Mouse (Mus musculus): ENCODE results near the gene Pign. TPM values are rescaled to one million over a fixed set of nuclear protein-coding genes. Genes with fewer than 3 reads are reported as not detected.

Pign gene
- polyA plus RNA-seq, 1 experiment from 2014 or later = 7.4 TPM

GRCm38 (mm10) chr1:105669700-105670099 is 6.2 kb upstream of the Pign start:
- Histone ChIP-seq H3K4me1 (ENCODE audit: control insufficient read depth, insufficient read depth, low read length) (peaks cover 1% of the 10 kb centered on the region; the same call in 1 of the 2 replicates), H3K27ac (ENCODE audit: low read length) (no peak overlapping the region), H3K9me3 (replicated peaks; ENCODE audit: control insufficient read depth, low read length) (no peaks in the 10 kb centered on the region), H3K36me3 (ENCODE audit: control insufficient read depth, insufficient read depth) (no peaks in the 10 kb centered on the region), H3K4me2 (ENCODE audit: low read depth, low read length) (no peak overlapping the region), H3K27me3 (ENCODE audit: control insufficient read depth, insufficient read depth, low read length) (no peaks in the 10 kb centered on the region), H3K9ac (ENCODE audit: low read length) (no peak overlapping the region), H3K4me3 (ENCODE audit: low read length) (no peak overlapping the region)
- no peak for ATAC-seq (replicated peaks; ENCODE audit: extremely low read depth, insufficient read depth, low FRiP score)

GRCm38 (mm10) chr1:105663962-105664812 is 710 bp upstream of the Pign start:
- Histone ChIP-seq H3K4me2 (ENCODE audit: low read depth, low read length) (peak overlapping the region; percentile 85), H3K27me3 (ENCODE audit: control insufficient read depth, insufficient read depth, low read length) (no peaks in the 10 kb centered on the region), H3K4me1 (ENCODE audit: control insufficient read depth, insufficient read depth, low read length) (peaks cover 5% of the 10 kb centered on the region; the same call in 1 of the 2 replicates), H3K27ac (ENCODE audit: low read length) (peak overlapping the region; percentile 77), H3K36me3 (ENCODE audit: control insufficient read depth, insufficient read depth) (no peaks in the 10 kb centered on the region), H3K9ac (ENCODE audit: low read length) (peak overlapping the region; percentile 81), H3K9me3 (replicated peaks; ENCODE audit: control insufficient read depth, low read length) (no peaks in the 10 kb centered on the region), H3K4me3 (ENCODE audit: low read length) (peak overlapping the region; percentile 77)
- ATAC-seq (replicated peaks; ENCODE audit: extremely low read depth, insufficient read depth, low FRiP score) = no peak; the same call in 1 of the 2 replicates
- WGBS = under 1% methylated on average over 68 of the region's 68 CpGs

- peak overlapping the region; percentile 90 for H3K27ac ChIP-seq (ENCODE audit: low read length)
- no peaks in the 10 kb centered on the region for H3K36me3 ChIP-seq (ENCODE audit: control insufficient read depth, insufficient read depth)
- H3K9ac ChIP-seq (ENCODE audit: low read length) = peak overlapping the region; percentile 85
- 6% methylated on average over 6 of the region's 6 CpGs for WGBS
- no peaks in the 10 kb centered on the region for H3K9me3 ChIP-seq (replicated peaks; ENCODE audit: control insufficient read depth, low read length)
- H3K4me1 ChIP-seq (ENCODE audit: control insufficient read depth, insufficient read depth, low read length) = peaks cover 5% of the 10 kb centered on the region; the same call in 1 of the 2 replicates
- H3K27me3 ChIP-seq (ENCODE audit: control insufficient read depth, insufficient read depth, low read length) = no peaks in the 10 kb centered on the region
- ATAC-seq (replicated peaks; ENCODE audit: extremely low read depth, insufficient read depth, low FRiP score) = no peak
- peak overlapping the region; percentile 67 for H3K4me2 ChIP-seq (ENCODE audit: low read depth, low read length)
- peak overlapping the region; percentile 77 for H3K4me3 ChIP-seq (ENCODE audit: low read length)
Measured at GRCm38 (mm10) chr1:105662820-105663170, 682 bp downstream of the Pign start.

- Histone ChIP-seq H3K9me3 (replicated peaks; ENCODE audit: control insufficient read depth, low read length) (no peaks in the 10 kb centered on the region), H3K9ac (ENCODE audit: low read length) (no peak overlapping the region), H3K27me3 (ENCODE audit: control insufficient read depth, insufficient read depth, low read length) (no peaks in the 10 kb centered on the region), H3K4me2 (ENCODE audit: low read depth, low read length) (no peak overlapping the region), H3K27ac (ENCODE audit: low read length) (no peak overlapping the region), H3K4me1 (ENCODE audit: control insufficient read depth, insufficient read depth, low read length) (peaks cover 5% of the 10 kb centered on the region; the same call in 1 of the 2 replicates), H3K36me3 (ENCODE audit: control insufficient read depth, insufficient read depth) (peaks cover 7% of the 10 kb centered on the region), H3K4me3 (ENCODE audit: low read length) (no peak overlapping the region)
- WGBS = 17% methylated on average over 3 of the region's 3 CpGs
- no peak for ATAC-seq (replicated peaks; ENCODE audit: extremely low read depth, insufficient read depth, low FRiP score)
Measured at GRCm38 (mm10) chr1:105660015-105660414, 3.5 kb downstream of the Pign start.

GRCm38 (mm10) chr1:105653981-105654380 is 9.5 kb downstream of the Pign start:
- Histone ChIP-seq H3K36me3 (ENCODE audit: control insufficient read depth, insufficient read depth) (peaks cover 11% of the 10 kb centered on the region), H3K9ac (ENCODE audit: low read length) (no peak overlapping the region), H3K9me3 (replicated peaks; ENCODE audit: control insufficient read depth, low read length) (no peaks in the 10 kb centered on the region), H3K4me1 (ENCODE audit: control insufficient read depth, insufficient read depth, low read length) (no peaks in the 10 kb centered on the region), H3K4me3 (ENCODE audit: low read length) (no peak overlapping the region), H3K27me3 (ENCODE audit: control insufficient read depth, insufficient read depth, low read length) (no peaks in the 10 kb centered on the region), H3K4me2 (ENCODE audit: low read depth, low read length) (no peak overlapping the region), H3K27ac (ENCODE audit: low read length) (no peak overlapping the region)
- ATAC-seq (replicated peaks; ENCODE audit: extremely low read depth, insufficient read depth, low FRiP score) = no peak
- 88% methylated on average over 1 of the region's 1 CpGs for WGBS

- Histone ChIP-seq H3K4me2 (ENCODE audit: low read depth, low read length) (no peak overlapping the region), H3K9me3 (replicated peaks; ENCODE audit: control insufficient read depth, low read length) (no peaks in the 10 kb centered on the region), H3K4me1 (ENCODE audit: control insufficient read depth, insufficient read depth, low read length) (no peaks in the 10 kb centered on the region), H3K4me3 (ENCODE audit: low read length) (no peak overlapping the region), H3K9ac (ENCODE audit: low read length) (no peak overlapping the region), H3K27ac (ENCODE audit: low read length) (no peak overlapping the region), H3K27me3 (ENCODE audit: control insufficient read depth, insufficient read depth, low read length) (no peaks in the 10 kb centered on the region), H3K36me3 (ENCODE audit: control insufficient read depth, insufficient read depth) (peaks cover 21% of the 10 kb centered on the region)
- no peak for ATAC-seq (replicated peaks; ENCODE audit: extremely low read depth, insufficient read depth, low FRiP score)
- 93% methylated on average over 1 of the region's 1 CpGs for WGBS
Measured at GRCm38 (mm10) chr1:105650650-105651049, 12.8 kb downstream of the Pign start.

GRCm38 (mm10) chr1:105644093-105644492 is 19.4 kb downstream of the Pign start:
- WGBS = 83% methylated on average over 3 of the region's 3 CpGs

GRCm38 (mm10) chr1:105630481-105630880 is 33.0 kb downstream of the Pign start:
- no peak for ATAC-seq (replicated peaks; ENCODE audit: extremely low read depth, insufficient read depth, low FRiP score)
- Histone ChIP-seq H3K9ac (ENCODE audit: low read length) (no peak overlapping the region), H3K27ac (ENCODE audit: low read length) (no peak overlapping the region), H3K4me1 (ENCODE audit: control insufficient read depth, insufficient read depth, low read length) (no peaks in the 10 kb centered on the region), H3K27me3 (ENCODE audit: control insufficient read depth, insufficient read depth, low read length) (no peaks in the 10 kb centered on the region), H3K4me2 (ENCODE audit: low read depth, low read length) (no peak overlapping the region), H3K36me3 (ENCODE audit: control insufficient read depth, insufficient read depth) (no peaks in the 10 kb centered on the region), H3K4me3 (ENCODE audit: low read length) (no peak overlapping the region), H3K9me3 (replicated peaks; ENCODE audit: control insufficient read depth, low read length) (no peaks in the 10 kb centered on the region)
- 33% methylated on average over 3 of the region's 3 CpGs for WGBS

More at GRCm38 (mm10) chr1:105644093-105644492, 19.4 kb downstream of the Pign start:
- ATAC-seq (replicated peaks; ENCODE audit: extremely low read depth, insufficient read depth, low FRiP score) = no peak
- H3K27me3 ChIP-seq (ENCODE audit: control insufficient read depth, insufficient read depth, low read length) = no peaks in the 10 kb centered on the region
- H3K9me3 ChIP-seq (replicated peaks; ENCODE audit: control insufficient read depth, low read length) = no peaks in the 10 kb centered on the region
- no peak overlapping the region for H3K9ac ChIP-seq (ENCODE audit: low read length)
- H3K27ac ChIP-seq (ENCODE audit: low read length) = no peak overlapping the region
- no peaks in the 10 kb centered on the region for H3K4me1 ChIP-seq (ENCODE audit: control insufficient read depth, insufficient read depth, low read length)
- no peak overlapping the region for H3K4me3 ChIP-seq (ENCODE audit: low read length)
- peaks cover 23% of the 10 kb centered on the region for H3K36me3 ChIP-seq (ENCODE audit: control insufficient read depth, insufficient read depth)
- no peak overlapping the region for H3K4me2 ChIP-seq (ENCODE audit: low read depth, low read length)

- no peak for ATAC-seq (replicated peaks; ENCODE audit: extremely low read depth, insufficient read depth, low FRiP score)
- H3K9me3 ChIP-seq (replicated peaks; ENCODE audit: control insufficient read depth, low read length) = no peaks in the 10 kb centered on the region
- WGBS = 87% methylated on average over 2 of the region's 2 CpGs
- no peak overlapping the region for H3K4me2 ChIP-seq (ENCODE audit: low read depth, low read length)
- H3K27ac ChIP-seq (ENCODE audit: low read length) = no peak overlapping the region
- H3K4me1 ChIP-seq (ENCODE audit: control insufficient read depth, insufficient read depth, low read length) = no peaks in the 10 kb centered on the region
- H3K27me3 ChIP-seq (ENCODE audit: control insufficient read depth, insufficient read depth, low read length) = no peaks in the 10 kb centered on the region
- H3K4me3 ChIP-seq (ENCODE audit: low read length) = no peak overlapping the region
- H3K9ac ChIP-seq (ENCODE audit: low read length) = no peak overlapping the region
- H3K36me3 ChIP-seq (ENCODE audit: control insufficient read depth, insufficient read depth) = peaks cover 7% of the 10 kb centered on the region
Measured at GRCm38 (mm10) chr1:105589673-105590072, 73.8 kb downstream of the Pign start.

Data from heart, embryonic 16.5 days (tissue).